Mouse (Mus musculus): ENCODE measurements at regions not wholly inside any gene's neighbourhood (a gene's known extent, or its start where the extent isn't known, plus 50 kb on each side); places are given as distances from the start of the nearest gene placed in this dataset.

DNA sequence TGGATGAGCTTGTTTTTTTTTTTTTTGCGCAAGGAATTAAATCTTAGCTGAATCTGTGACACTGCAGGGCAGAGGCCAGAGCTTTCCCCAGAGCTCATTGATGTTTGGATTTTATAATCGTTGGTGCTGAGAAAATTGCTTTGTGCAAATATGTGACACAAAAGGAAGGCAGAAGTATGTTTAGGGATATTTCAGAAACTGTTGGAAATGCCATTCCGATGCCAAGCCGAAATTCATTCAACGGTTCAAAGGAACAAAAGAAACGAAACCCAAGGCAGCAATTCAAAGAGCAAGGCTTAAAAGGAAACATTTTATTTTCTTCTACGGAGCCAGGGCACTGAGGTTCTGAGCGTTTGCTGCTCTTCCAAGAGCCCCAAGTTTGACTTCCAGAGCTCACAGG is 302.2 kb downstream of the 1500009L16Rik start:
- H3K4me3 ChIP-seq, result no peak overlapping the region
- no peak for DNase-seq (ENCODE audit: low spot score)
- no peak overlapping the region for H3K27ac ChIP-seq
- H3K27me3 ChIP-seq (ENCODE audit: insufficient read depth, poor library complexity, severe bottlenecking), result no peaks in the 10 kb centered on the region
- H3K36me3 ChIP-seq, result no peaks in the 10 kb centered on the region
- WGBS, result 83% methylated on average over 8 of the region's 8 CpGs
- no peaks in the 10 kb centered on the region for H3K9me3 ChIP-seq
- peaks cover 33% of the 10 kb centered on the region for H3K4me1 ChIP-seq

DNA sequence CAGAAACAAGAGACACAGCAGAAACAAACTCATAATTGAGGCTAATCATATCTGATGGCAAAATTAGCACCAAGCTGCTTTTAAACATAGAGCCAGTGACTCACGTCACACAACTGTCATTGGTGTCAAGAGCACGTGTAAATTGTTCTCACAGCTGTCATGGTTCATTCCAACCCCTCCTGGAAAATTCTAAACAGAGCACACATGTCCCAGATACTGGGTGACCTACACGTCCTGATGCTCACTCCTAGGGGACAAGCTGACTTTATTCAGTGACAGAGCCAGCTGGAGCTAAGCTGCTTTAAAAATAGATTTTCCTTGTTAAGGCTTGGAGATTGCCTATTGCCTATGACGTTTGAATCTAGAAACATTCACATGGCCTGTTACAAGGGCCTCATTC is 304.1 kb downstream of the 1500009L16Rik start:
- no peaks in the 10 kb centered on the region for H3K36me3 ChIP-seq
- no peaks in the 10 kb centered on the region for H3K9me3 ChIP-seq
- H3K27me3 ChIP-seq (ENCODE audit: insufficient read depth, poor library complexity, severe bottlenecking), result no peaks in the 10 kb centered on the region
- peak overlapping the region; percentile 64; the same call in 1 of the 2 replicates for H3K27ac ChIP-seq
- DNase-seq (ENCODE audit: low spot score), result no peak
- H3K4me1 ChIP-seq, result peaks cover 15% of the 10 kb centered on the region
- no peak overlapping the region for H3K4me3 ChIP-seq
- 31% methylated on average over 4 of the region's 4 CpGs for WGBS

DNA sequence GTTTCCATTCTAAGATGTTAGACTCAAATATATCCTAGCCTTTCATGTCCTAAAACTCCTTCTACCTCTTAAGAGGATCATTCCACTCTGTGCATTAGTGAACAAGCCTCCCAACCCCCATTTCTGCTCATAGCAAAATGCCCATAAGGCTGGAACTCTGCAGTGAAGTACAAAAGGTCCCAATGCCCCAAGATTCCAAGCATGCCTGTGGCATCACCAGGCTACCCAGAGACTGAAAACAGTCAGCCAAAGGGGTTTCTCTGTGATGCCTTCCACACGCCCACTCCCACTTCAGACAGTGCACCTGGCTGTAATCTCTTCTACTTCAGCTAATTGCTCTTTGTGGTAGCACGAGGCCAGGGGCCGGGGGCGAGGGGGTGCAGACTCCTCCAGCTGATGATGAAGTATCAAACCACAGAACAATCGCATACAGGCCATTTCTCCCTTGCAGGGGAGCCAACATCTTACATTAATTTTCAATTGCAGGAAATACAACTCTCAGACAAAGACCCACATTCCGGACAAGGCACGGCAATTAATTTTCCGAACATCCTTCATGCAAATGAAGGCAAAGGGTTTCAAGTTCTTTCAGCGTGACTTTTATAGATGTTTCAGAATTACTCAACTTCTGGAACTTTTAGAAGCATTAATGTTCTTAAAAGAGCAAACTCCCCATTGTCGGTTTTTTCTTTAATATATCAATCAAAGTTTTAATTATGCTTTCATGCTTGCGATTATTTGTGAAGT is 313.6 kb downstream of the 1500009L16Rik start:
- 79% methylated on average over 11 of the region's 11 CpGs for WGBS
- Histone ChIP-seq H3K4me3 (no peak overlapping the region), H3K27me3 (ENCODE audit: insufficient read depth, poor library complexity, severe bottlenecking) (no peaks in the 10 kb centered on the region), H3K27ac (no peak overlapping the region), H3K9me3 (no peaks in the 10 kb centered on the region), H3K36me3 (no peaks in the 10 kb centered on the region), H3K4me1 (peaks cover 4% of the 10 kb centered on the region; the same call in 1 of the 2 replicates)
- DNase-seq (ENCODE audit: low spot score), result no peak

- DNase-seq (ENCODE audit: low spot score), result no peak
- Histone ChIP-seq H3K4me1 (no peaks in the 10 kb centered on the region), H3K27ac (no peak overlapping the region), H3K9me3 (no peaks in the 10 kb centered on the region), H3K36me3 (no peaks in the 10 kb centered on the region), H3K27me3 (ENCODE audit: insufficient read depth, poor library complexity, severe bottlenecking) (no peaks in the 10 kb centered on the region), H3K4me3 (no peak overlapping the region)
- 83% methylated on average over 5 of the region's 5 CpGs for WGBS
Measured at GRCm38 (mm10) chr10:84048706-84049105, 326.0 kb downstream of the 1500009L16Rik start.

GRCm38 (mm10) chr10:84052696-84053095 is 330.0 kb downstream of the 1500009L16Rik start:
- Histone ChIP-seq H3K4me1 (peaks cover 18% of the 10 kb centered on the region), H3K4me3 (no peak overlapping the region)
- WGBS, result 87% methylated on average over 8 of the region's 8 CpGs

DNA sequence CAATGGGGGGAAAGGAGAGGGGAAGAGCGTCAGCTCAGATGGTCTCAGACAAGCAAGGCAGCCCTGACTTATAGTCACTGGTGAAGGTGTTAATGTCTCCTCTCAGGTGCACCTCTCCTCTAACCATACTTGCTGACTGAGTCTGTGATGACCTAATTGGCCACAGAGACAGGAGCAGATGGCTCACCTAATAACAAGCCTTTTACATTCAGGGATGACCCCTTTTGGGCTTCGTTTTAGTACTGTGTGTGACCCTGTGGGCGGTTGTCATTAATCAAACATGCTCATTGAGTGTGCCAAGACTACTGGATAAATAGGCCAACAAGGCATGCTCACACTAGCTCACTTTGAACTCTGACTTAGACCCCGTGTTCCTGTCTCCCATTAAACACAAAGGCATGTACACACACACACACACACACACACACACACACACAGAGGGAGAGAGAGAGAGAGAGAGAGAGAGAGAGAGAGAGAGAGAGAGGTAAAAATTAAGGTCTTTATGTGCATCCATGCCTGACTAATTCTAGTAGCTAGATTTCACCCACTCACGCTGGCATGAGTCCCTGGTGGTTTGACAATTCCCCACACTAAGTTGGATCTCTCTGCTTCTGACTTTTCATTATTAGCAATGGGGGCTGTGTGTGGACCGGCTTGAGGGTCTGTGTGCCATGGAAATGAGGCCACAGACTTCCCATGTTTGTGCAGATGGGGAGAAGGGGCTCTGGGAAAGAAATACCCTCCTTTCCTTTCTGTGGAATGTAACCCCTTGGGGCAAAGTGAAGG is 332.1 kb downstream of the 1500009L16Rik start:
- no peaks in the 10 kb centered on the region for H3K36me3 ChIP-seq
- H3K9me3 ChIP-seq, result no peaks in the 10 kb centered on the region
- H3K27ac ChIP-seq, result peak overlapping the region; percentile 42; the same call in 1 of the 2 replicates
- 77% methylated on average over 6 of the region's 6 CpGs for WGBS
- DNase-seq (ENCODE audit: low spot score), result no peak
- no peaks in the 10 kb centered on the region for H3K27me3 ChIP-seq (ENCODE audit: insufficient read depth, poor library complexity, severe bottlenecking)
- H3K4me1 ChIP-seq, result peaks cover 18% of the 10 kb centered on the region
- H3K4me3 ChIP-seq, result no peak overlapping the region

More at GRCm38 (mm10) chr10:84052696-84053095, 330.0 kb downstream of the 1500009L16Rik start:
- DNase-seq (ENCODE audit: low spot score), result no peak
- Histone ChIP-seq H3K9me3 (no peaks in the 10 kb centered on the region), H3K36me3 (no peaks in the 10 kb centered on the region), H3K27ac (no peak overlapping the region), H3K27me3 (ENCODE audit: insufficient read depth, poor library complexity, severe bottlenecking) (no peaks in the 10 kb centered on the region)

GRCm38 (mm10) chr10:84055402-84056167 is 332.9 kb downstream of the 1500009L16Rik start:
- peaks cover 24% of the 10 kb centered on the region for H3K4me1 ChIP-seq
- H3K9me3 ChIP-seq, result no peaks in the 10 kb centered on the region
- H3K27ac ChIP-seq, result peak overlapping the region; percentile 42; the same call in 1 of the 2 replicates
- H3K4me3 ChIP-seq, result no peak overlapping the region
- H3K27me3 ChIP-seq (ENCODE audit: insufficient read depth, poor library complexity, severe bottlenecking), result no peaks in the 10 kb centered on the region
- DNase-seq (ENCODE audit: low spot score), result no peak
- H3K36me3 ChIP-seq, result no peaks in the 10 kb centered on the region
- WGBS, result 61% methylated on average over 10 of the region's 10 CpGs

DNA sequence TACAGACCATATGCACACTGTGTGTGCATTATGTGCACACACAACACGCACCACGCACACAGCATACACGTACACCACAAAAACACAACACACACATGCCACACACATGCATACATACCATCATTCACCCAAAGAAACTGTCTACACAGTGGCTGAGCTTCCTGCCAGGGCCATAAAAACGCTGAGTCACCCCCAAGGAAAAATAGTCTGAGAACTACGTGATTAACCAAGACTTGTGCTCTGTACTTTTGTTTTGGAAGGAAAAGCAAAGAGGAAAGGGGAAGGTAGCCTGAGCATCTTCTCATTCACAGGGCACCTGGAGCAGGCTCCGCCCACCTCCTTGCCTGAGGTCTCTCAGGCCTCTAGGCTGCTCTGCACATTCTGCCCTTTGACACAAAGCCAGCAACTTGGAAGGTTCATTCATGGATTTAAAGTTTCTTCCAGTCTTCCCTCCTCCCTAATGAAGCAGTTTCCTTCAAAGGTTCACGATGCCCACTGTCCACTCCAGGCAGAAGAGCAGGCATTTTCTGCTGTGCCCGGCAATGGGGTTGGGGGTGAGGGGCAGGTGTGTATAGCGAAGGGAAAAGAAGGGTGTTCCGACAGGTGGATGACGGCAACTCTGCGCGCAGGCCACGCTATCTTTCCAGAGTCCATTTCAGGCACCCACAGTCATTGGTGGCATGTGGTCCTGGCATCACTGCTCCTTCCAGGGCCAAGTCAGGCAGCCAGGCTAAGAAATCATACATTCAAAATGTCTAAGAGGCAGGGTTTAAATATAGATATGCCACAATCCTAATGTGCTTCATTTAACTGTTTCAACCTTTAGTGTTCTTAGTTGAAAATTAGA is 333.9 kb downstream of the 1500009L16Rik start:
- Histone ChIP-seq H3K27me3 (ENCODE audit: insufficient read depth, poor library complexity, severe bottlenecking) (no peaks in the 10 kb centered on the region), H3K4me3 (no peak overlapping the region), H3K4me1 (peaks cover 33% of the 10 kb centered on the region), H3K27ac (0 out of 2 replicates have a peak overlapping the region, but pooled peaks have one; percentile 29), H3K9me3 (no peaks in the 10 kb centered on the region), H3K36me3 (no peaks in the 10 kb centered on the region)
- 84% methylated on average over 14 of the region's 14 CpGs for WGBS
- DNase-seq (ENCODE audit: low spot score), result no peak

- no peaks in the 10 kb centered on the region for H3K27me3 ChIP-seq (ENCODE audit: insufficient read depth, poor library complexity, severe bottlenecking)
- no peak overlapping the region for H3K4me3 ChIP-seq
- WGBS, result 86% methylated on average over 2 of the region's 2 CpGs
- H3K36me3 ChIP-seq, result no peaks in the 10 kb centered on the region
- H3K27ac ChIP-seq, result no peak overlapping the region
- no peaks in the 10 kb centered on the region for H3K9me3 ChIP-seq
- H3K4me1 ChIP-seq, result peaks cover 33% of the 10 kb centered on the region
- no peak for DNase-seq (ENCODE audit: low spot score)
Measured at GRCm38 (mm10) chr10:84058301-84058700, 335.6 kb downstream of the 1500009L16Rik start.

DNA sequence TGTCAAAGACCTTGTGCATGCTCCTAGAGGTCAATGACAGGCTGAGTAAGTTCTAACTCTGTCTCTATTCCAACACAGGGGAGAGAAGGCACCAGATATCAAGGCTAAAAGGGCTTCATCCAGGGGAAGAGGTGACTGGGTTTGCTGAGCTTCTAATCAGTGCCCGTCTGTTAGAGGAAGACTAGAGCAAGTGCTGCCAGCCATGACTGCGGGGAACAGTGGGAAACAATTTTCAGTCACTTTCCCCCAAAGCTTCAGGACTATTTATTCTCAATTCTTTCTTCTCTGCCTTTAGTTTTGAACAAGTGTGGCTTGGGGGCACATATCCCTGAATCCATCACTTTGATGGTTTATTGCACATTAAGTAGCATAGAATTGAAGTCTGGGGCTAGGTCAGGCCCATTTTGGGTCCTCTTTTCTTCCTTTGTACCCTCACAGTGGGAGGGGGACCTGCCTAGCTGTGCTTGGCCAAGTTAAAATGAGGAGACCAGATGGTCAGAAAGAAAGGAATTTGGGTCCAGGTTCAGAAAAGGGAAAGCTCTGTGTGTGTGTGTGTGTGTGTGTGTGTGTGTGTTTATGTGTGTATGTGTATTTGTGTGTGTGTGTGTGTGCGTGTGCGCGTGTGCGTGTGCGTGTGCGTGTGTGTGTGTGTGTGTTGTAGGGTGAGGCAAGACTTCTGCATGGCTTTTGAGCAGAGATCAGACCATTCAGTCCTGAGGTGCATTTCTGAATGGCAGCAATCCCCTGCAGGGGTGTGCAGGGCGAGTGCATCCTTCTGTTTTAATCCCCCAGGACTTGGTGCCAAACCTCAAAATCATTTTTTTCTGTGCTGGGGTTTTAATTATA is 337.2 kb downstream of the 1500009L16Rik start:
- no peaks in the 10 kb centered on the region for H3K36me3 ChIP-seq
- peak overlapping the region; percentile 74 for H3K27ac ChIP-seq
- H3K4me1 ChIP-seq, result peaks cover 33% of the 10 kb centered on the region
- WGBS, result 83% methylated on average over 9 of the region's 9 CpGs
- DNase-seq (ENCODE audit: low spot score), result no peak
- no peaks in the 10 kb centered on the region for H3K27me3 ChIP-seq (ENCODE audit: insufficient read depth, poor library complexity, severe bottlenecking)
- no peak overlapping the region for H3K4me3 ChIP-seq
- H3K9me3 ChIP-seq, result no peaks in the 10 kb centered on the region

DNA sequence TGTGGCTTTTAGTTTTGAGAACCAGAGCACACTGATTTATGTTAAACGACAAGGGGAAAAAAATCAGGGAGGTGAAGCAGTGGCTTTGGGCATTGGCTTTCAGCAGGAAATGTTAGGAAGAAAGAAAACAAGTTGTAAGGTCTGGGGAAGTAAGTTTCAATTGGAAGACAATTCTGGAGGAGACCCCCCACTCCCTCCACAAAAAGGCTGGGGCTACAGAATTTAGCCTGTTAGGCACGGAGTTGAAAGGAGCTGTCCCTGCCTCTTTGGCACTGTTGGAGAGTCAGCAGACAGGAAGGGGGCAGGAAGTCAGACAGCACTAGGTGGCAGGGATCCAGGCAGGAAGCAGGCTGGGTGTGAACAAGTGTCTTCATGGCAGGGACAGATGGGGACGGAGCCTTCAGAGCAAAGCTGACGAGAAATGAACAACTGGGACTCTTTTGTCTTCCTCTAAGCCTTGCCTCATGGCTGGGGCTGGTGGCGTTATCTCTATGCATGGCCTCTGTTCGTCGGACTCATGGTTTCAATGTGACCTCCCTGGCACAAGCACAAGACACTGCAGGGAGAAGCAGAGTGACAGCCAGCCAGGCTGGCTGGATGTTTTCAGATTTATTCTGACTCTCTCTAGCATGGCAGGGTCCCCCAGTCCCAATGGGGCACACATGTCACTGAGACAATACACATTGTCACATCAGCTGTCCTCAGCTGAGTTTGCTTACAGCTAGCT is 338.0 kb downstream of the 1500009L16Rik start:
- H3K4me3 ChIP-seq, result no peak overlapping the region
- DNase-seq (ENCODE audit: low spot score), result peak; percentile 85
- H3K27ac ChIP-seq, result peak overlapping the region; percentile 74; the same call in 1 of the 2 replicates

More for the DNA sequence above, 338.0 kb downstream of the 1500009L16Rik start:
- 13% methylated on average over 7 of the region's 7 CpGs for WGBS
- peaks cover 27% of the 10 kb centered on the region for H3K4me1 ChIP-seq
- no peaks in the 10 kb centered on the region for H3K27me3 ChIP-seq (ENCODE audit: insufficient read depth, poor library complexity, severe bottlenecking)
- H3K36me3 ChIP-seq, result no peaks in the 10 kb centered on the region
- no peaks in the 10 kb centered on the region for H3K9me3 ChIP-seq

Data from heart, embryonic 10.5 days (tissue).